Comparison of ENCODE assay signal across 9 mouse cellular contexts in the genomic region with DNA sequence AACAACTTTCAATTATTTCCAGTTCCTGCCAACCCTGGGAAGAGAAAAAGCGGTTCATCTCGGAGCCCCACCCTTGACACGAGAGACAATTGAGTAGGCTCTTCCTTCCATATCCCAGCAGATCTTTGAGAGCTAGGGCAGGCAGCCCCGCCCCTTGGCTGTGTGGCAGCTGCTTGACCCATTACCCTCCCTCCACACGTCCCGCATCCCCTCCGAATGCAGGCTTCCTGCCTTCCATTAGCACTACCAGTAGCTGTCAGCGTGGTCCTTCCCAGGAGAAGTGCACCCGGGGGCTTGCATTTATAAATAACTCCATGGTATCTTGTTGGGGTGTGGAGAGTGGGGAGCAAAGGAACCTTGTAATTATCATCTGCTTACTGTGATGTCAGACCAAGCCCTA. TPM values are rescaled to one million over a fixed set of nuclear protein-coding genes. Genes with fewer than 3 reads are reported as not detected.
DNase-seq lines count a peak whose midpoint lies in the region; ATAC-seq and TF ChIP-seq lines count a peak whose summit lies in the region.
"Had no signal": no experiment of that assay in that cellular context is flagged by ENCODE, and none has a peak within 500 bp of the region (broad histone marks: within the 10 kb centered on the region; RNA-seq: fewer than 3 reads in every experiment).

No protein-coding gene starts in this region.

- no peaks in the 10 kb centered on the region for H3K27me3 ChIP-seq in lung, embryonic 14.5 days (ENCODE audit: insufficient read depth, low read length)
- no peaks in the 10 kb centered on the region for H3K27me3 ChIP-seq in forebrain, embryonic 13.5 days
- 0 out of 2 replicates have a peak, but pooled peaks cover 4% of the 10 kb centered on the region for H3K27me3 ChIP-seq in kidney, embryonic 15.5 days
- H3K27me3 ChIP-seq in neural tube, embryonic 13.5 days: no peaks in the 10 kb centered on the region
- H3K27me3 ChIP-seq: Patski had no signal

- DNase-seq in lung, embryonic 14.5 days: peak; percentile 51
- DNase-seq in lung, adult 2 months: no peak
- DNase-seq in spleen, postnatal 36 days (ENCODE audit: low spot score in 2 of 2): no peak
- no peak for DNase-seq in right cerebral cortex, adult 2 months (ENCODE audit: low spot score in 2 of 2)
- no peak for DNase-seq in layer of hippocampus, adult 9-10 months (ENCODE audit: low spot score)

- no peaks in the 10 kb centered on the region for H3K36me3 ChIP-seq in lung, embryonic 14.5 days (ENCODE audit: insufficient read depth)
- H3K36me3 ChIP-seq in forebrain, embryonic 13.5 days (ENCODE audit: poor library complexity, severe bottlenecking): no peaks in the 10 kb centered on the region
- H3K36me3 ChIP-seq in kidney, embryonic 15.5 days: no peaks in the 10 kb centered on the region
- no peaks in the 10 kb centered on the region for H3K36me3 ChIP-seq in neural tube, embryonic 13.5 days

- ATAC-seq in lung, embryonic 14.5 days (ENCODE audit: insufficient read depth): no peak
- no peak for ATAC-seq in forebrain, embryonic 13.5 days
- no peak for ATAC-seq in kidney, embryonic 15.5 days (replicated peaks; ENCODE audit: low FRiP score)
- ATAC-seq in neural tube, embryonic 13.5 days (ENCODE audit: low read depth): no peak
- ATAC-seq: Patski had no signal

- WGBS in lung, embryonic 14.5 days: 24% methylated on average over 9 of the region's 9 CpGs
- WGBS in lung, adult 2 months: 29% methylated on average over 9 of the region's 9 CpGs
- WGBS in forebrain, embryonic 13.5 days: 37% methylated on average over 9 of the region's 9 CpGs
- WGBS in kidney, embryonic 15.5 days: 13% methylated on average over 9 of the region's 9 CpGs
- 22% methylated on average over 9 of the region's 9 CpGs for WGBS in neural tube, embryonic 13.5 days

- no peak overlapping the region for H3K27ac ChIP-seq in lung, embryonic 14.5 days (ENCODE audit: low read depth)
- H3K27ac ChIP-seq in forebrain, embryonic 13.5 days: peak overlapping the region; percentile 59
- peak overlapping the region; percentile 82 for H3K27ac ChIP-seq in kidney, embryonic 15.5 days
- peak overlapping the region; percentile 78 for H3K27ac ChIP-seq in neural tube, embryonic 13.5 days (replicated peaks)

- no peak overlapping the region for H3K4me3 ChIP-seq in lung, embryonic 14.5 days (ENCODE audit: low read depth, low read length)
- no peak overlapping the region for H3K4me3 ChIP-seq in lung, adult 2 months (replicated peaks; ENCODE audit: extremely low read depth, low read depth, low read length)
- H3K4me3 ChIP-seq in forebrain, embryonic 13.5 days: no peak overlapping the region
- H3K4me3 ChIP-seq in kidney, embryonic 15.5 days (replicated peaks): no peak overlapping the region
- no peak overlapping the region for H3K4me3 ChIP-seq in neural tube, embryonic 13.5 days

- no peaks in the 10 kb centered on the region for H3K9me3 ChIP-seq in lung, embryonic 14.5 days (ENCODE audit: low read depth, low read length)
- no peaks in the 10 kb centered on the region for H3K9me3 ChIP-seq in forebrain, embryonic 13.5 days (replicated peaks)
- H3K9me3 ChIP-seq in kidney, embryonic 15.5 days (replicated peaks): no peaks in the 10 kb centered on the region
- H3K9me3 ChIP-seq in neural tube, embryonic 13.5 days: no peaks in the 10 kb centered on the region

- TF ChIP-seq CTCF in lung, embryonic 14.5 days (IDR thresholded peaks at IDR 0.05; ENCODE audit: low read depth): no peak
- TF ChIP-seq CTCF in lung, adult 2 months (IDR thresholded peaks at IDR 0.05; ENCODE audit: insufficient read depth, low read length): no peak

- TF ChIP-seq POLR2A in lung, adult 2 months (IDR thresholded peaks at IDR 0.05; ENCODE audit: borderline replicate concordance, extremely low read depth, low read depth, low read length): no peak

- H3K9ac ChIP-seq in lung, embryonic 14.5 days: no peak overlapping the region
- H3K9ac ChIP-seq in forebrain, embryonic 13.5 days: no peak overlapping the region
- H3K9ac ChIP-seq in kidney, embryonic 15.5 days: no peak overlapping the region; the same call in 1 of the 2 replicates
- H3K9ac ChIP-seq in neural tube, embryonic 13.5 days: no peak overlapping the region

- peaks cover 15% of the 10 kb centered on the region for H3K4me1 ChIP-seq in lung, embryonic 14.5 days (ENCODE audit: insufficient read depth)
- peaks cover 12% of the 10 kb centered on the region for H3K4me1 ChIP-seq in lung, adult 2 months (ENCODE audit: control insufficient read depth, insufficient read depth, low read length)
- peaks cover 44% of the 10 kb centered on the region for H3K4me1 ChIP-seq in forebrain, embryonic 13.5 days
- peaks cover 44% of the 10 kb centered on the region for H3K4me1 ChIP-seq in kidney, embryonic 15.5 days
- peaks cover 38% of the 10 kb centered on the region for H3K4me1 ChIP-seq in neural tube, embryonic 13.5 days (replicated peaks)

- H3K4me2 ChIP-seq in lung, embryonic 14.5 days: peak overlapping the region; percentile 31; the same call in 1 of the 2 replicates
- peak overlapping the region; percentile 30; the same call in 1 of the 2 replicates for H3K4me2 ChIP-seq in forebrain, embryonic 13.5 days
- H3K4me2 ChIP-seq in kidney, embryonic 15.5 days: peak overlapping the region; percentile 29
- H3K4me2 ChIP-seq in neural tube, embryonic 13.5 days: peak overlapping the region; percentile 11; the same call in 1 of the 2 replicates

RNA-seq across cellular contexts. Expression of gene Pcbp3, which starts 2.3 kb away (rescaled TPM):
- 15.9 and 16.1 TPM in 2 replicates for polyA plus RNA-seq in lung, embryonic 14.5 days (2014; fragmentation: Nextera tagmentation; extraction: Ambion mirVana)
- 25.5 and 27.2 TPM in 2 replicates for polyA plus RNA-seq in lung, adult 2 months (2012; rRNA removed)
- 49.3 and 52.5 TPM in 2 replicates for polyA plus RNA-seq in forebrain, embryonic 13.5 days (2015; fragmentation: Nextera tagmentation; extraction: Ambion mirVana)
- 45.4 and 53.0 TPM in 2 replicates for polyA plus RNA-seq in kidney, embryonic 15.5 days (2015; fragmentation: Nextera tagmentation; extraction: Ambion mirVana)
- 118 and 146 TPM in 2 replicates for polyA plus RNA-seq in neural tube, embryonic 13.5 days (2015; fragmentation: Nextera tagmentation; extraction: Ambion mirVana)
